Mouse (Mus musculus): ENCODE data around the gene Zmiz1. TPM values are rescaled to one million over a fixed set of nuclear protein-coding genes. Genes with fewer than 3 reads are reported as not detected.

The Zmiz1 gene
- polyA plus RNA-seq, 1 experiment from 2014 or later: 9.1 TPM

GRCm38 (mm10) chr14:25467911-25468668 lies 9.1 kb downstream of the Zmiz1 start:
- ATAC-seq: no peak
- H3K9ac ChIP-seq: no peak overlapping the region
- H3K4me2 ChIP-seq: no peak overlapping the region
- no peaks in the 10 kb centered on the region; the same call in 1 of the 2 replicates for H3K27me3 ChIP-seq (replicated peaks)
- no peak overlapping the region for H3K4me3 ChIP-seq
- H3K27ac ChIP-seq: no peak overlapping the region
- H3K9me3 ChIP-seq (replicated peaks): no peaks in the 10 kb centered on the region
- peaks cover 97% of the 10 kb centered on the region for H3K4me1 ChIP-seq
- no peaks in the 10 kb centered on the region for H3K36me3 ChIP-seq
- WGBS (ENCODE audit: insufficient replicate concordance): 76% methylated on average over 10 of the region's 10 CpGs

- Histone ChIP-seq H3K9me3 (replicated peaks) (no peaks in the 10 kb centered on the region), H3K4me3 (no peak overlapping the region), H3K4me2 (no peak overlapping the region), H3K9ac (no peak overlapping the region), H3K27ac (no peak overlapping the region), H3K4me1 (peaks cover 97% of the 10 kb centered on the region), H3K36me3 (no peaks in the 10 kb centered on the region), H3K27me3 (replicated peaks) (no peaks in the 10 kb centered on the region)
- no peak for ATAC-seq
- WGBS (ENCODE audit: insufficient replicate concordance): 68% methylated on average over 7 of the region's 7 CpGs
Measured at GRCm38 (mm10) chr14:25468891-25469529, 10.0 kb downstream of the Zmiz1 start.

GRCm38 (mm10) chr14:25470224-25470805 lies 11.3 kb downstream of the Zmiz1 start:
- Histone ChIP-seq H3K27ac (0 out of 2 replicates have a peak overlapping the region, but pooled peaks have one; percentile 3), H3K4me2 (no peak overlapping the region)
- WGBS (ENCODE audit: insufficient replicate concordance): 61% methylated on average over 7 of the region's 7 CpGs

GRCm38 (mm10) chr14:25471035-25471434 lies 12.1 kb downstream of the Zmiz1 start:
- peaks cover 97% of the 10 kb centered on the region for H3K4me1 ChIP-seq
- H3K27me3 ChIP-seq (replicated peaks): no peaks in the 10 kb centered on the region
- WGBS (ENCODE audit: insufficient replicate concordance): 19% methylated on average over 2 of the region's 2 CpGs
- no peak for ATAC-seq
- H3K9ac ChIP-seq: no peak overlapping the region
- H3K4me3 ChIP-seq: no peak overlapping the region
- H3K4me2 ChIP-seq: no peak overlapping the region
- H3K27ac ChIP-seq: 0 out of 2 replicates have a peak overlapping the region, but pooled peaks have one; percentile 3
- no peaks in the 10 kb centered on the region for H3K9me3 ChIP-seq (replicated peaks)
- H3K36me3 ChIP-seq: no peaks in the 10 kb centered on the region

More at GRCm38 (mm10) chr14:25470224-25470805, 11.3 kb downstream of the Zmiz1 start:
- no peaks in the 10 kb centered on the region for H3K27me3 ChIP-seq (replicated peaks)
- no peak for ATAC-seq
- no peaks in the 10 kb centered on the region for H3K9me3 ChIP-seq (replicated peaks)
- no peak overlapping the region for H3K4me3 ChIP-seq
- H3K9ac ChIP-seq: no peak overlapping the region
- H3K4me1 ChIP-seq: peaks cover 97% of the 10 kb centered on the region
- no peaks in the 10 kb centered on the region for H3K36me3 ChIP-seq

GRCm38 (mm10) chr14:25472096-25472861 lies 13.3 kb downstream of the Zmiz1 start:
- H3K4me1 ChIP-seq: peaks cover 99% of the 10 kb centered on the region
- ATAC-seq: no peak
- H3K27me3 ChIP-seq (replicated peaks): no peaks in the 10 kb centered on the region
- 54% methylated on average over 6 of the region's 6 CpGs for WGBS (ENCODE audit: insufficient replicate concordance)
- H3K36me3 ChIP-seq: no peaks in the 10 kb centered on the region
- no peaks in the 10 kb centered on the region for H3K9me3 ChIP-seq (replicated peaks)
- H3K27ac ChIP-seq: 0 out of 2 replicates have a peak overlapping the region, but pooled peaks have one; percentile 58
- no peak overlapping the region for H3K9ac ChIP-seq
- no peak overlapping the region for H3K4me2 ChIP-seq
- no peak overlapping the region for H3K4me3 ChIP-seq

- no peak overlapping the region for H3K4me2 ChIP-seq
- ATAC-seq: peak; percentile 22; the same call in 1 of the 2 replicates
- WGBS (ENCODE audit: insufficient replicate concordance): 29% methylated on average over 6 of the region's 6 CpGs
Measured at GRCm38 (mm10) chr14:25472981-25473649, 14.1 kb downstream of the Zmiz1 start.

GRCm38 (mm10) chr14:25474017-25474416 lies 15.0 kb downstream of the Zmiz1 start:
- Histone ChIP-seq H3K4me3 (no peak overlapping the region), H3K36me3 (peaks cover 3% of the 10 kb centered on the region; the same call in 1 of the 2 replicates), H3K4me1 (peaks cover 98% of the 10 kb centered on the region), H3K27me3 (replicated peaks) (no peaks in the 10 kb centered on the region), H3K4me2 (no peak overlapping the region), H3K27ac (no peak overlapping the region; the same call in 1 of the 2 replicates), H3K9ac (no peak overlapping the region), H3K9me3 (replicated peaks) (no peaks in the 10 kb centered on the region)
- ATAC-seq: no peak
- WGBS (ENCODE audit: insufficient replicate concordance): 43% methylated on average over 5 of the region's 5 CpGs

More at GRCm38 (mm10) chr14:25472981-25473649, 14.1 kb downstream of the Zmiz1 start:
- no peaks in the 10 kb centered on the region for H3K9me3 ChIP-seq (replicated peaks)
- peaks cover 97% of the 10 kb centered on the region for H3K4me1 ChIP-seq
- H3K27me3 ChIP-seq (replicated peaks): no peaks in the 10 kb centered on the region
- H3K36me3 ChIP-seq: no peaks in the 10 kb centered on the region
- peak overlapping the region; percentile 58; the same call in 1 of the 2 replicates for H3K27ac ChIP-seq
- no peak overlapping the region for H3K4me3 ChIP-seq
- H3K9ac ChIP-seq: no peak overlapping the region

GRCm38 (mm10) chr14:25474732-25475131 lies 15.7 kb downstream of the Zmiz1 start:
- no peak overlapping the region for H3K4me2 ChIP-seq
- no peaks in the 10 kb centered on the region for H3K27me3 ChIP-seq (replicated peaks)
- H3K9me3 ChIP-seq (replicated peaks): no peaks in the 10 kb centered on the region
- no peak overlapping the region for H3K9ac ChIP-seq
- peak overlapping the region; percentile 5; the same call in 1 of the 2 replicates for H3K27ac ChIP-seq
- peaks cover 98% of the 10 kb centered on the region for H3K4me1 ChIP-seq
- 32% methylated on average over 6 of the region's 6 CpGs for WGBS (ENCODE audit: insufficient replicate concordance)
- H3K36me3 ChIP-seq: peaks cover 4% of the 10 kb centered on the region; the same call in 1 of the 2 replicates
- H3K4me3 ChIP-seq: no peak overlapping the region
- ATAC-seq: no peak

- peaks cover 98% of the 10 kb centered on the region for H3K4me1 ChIP-seq
- no peaks in the 10 kb centered on the region for H3K9me3 ChIP-seq (replicated peaks)
- WGBS (ENCODE audit: insufficient replicate concordance): 60% methylated on average over 9 of the region's 9 CpGs
- H3K4me3 ChIP-seq: no peak overlapping the region
- no peak overlapping the region for H3K9ac ChIP-seq
- peaks cover 4% of the 10 kb centered on the region; the same call in 1 of the 2 replicates for H3K36me3 ChIP-seq
- H3K4me2 ChIP-seq: no peak overlapping the region
- no peaks in the 10 kb centered on the region for H3K27me3 ChIP-seq (replicated peaks)
- no peak overlapping the region for H3K27ac ChIP-seq
- no peak for ATAC-seq
Measured at GRCm38 (mm10) chr14:25476048-25476447, 17.1 kb downstream of the Zmiz1 start.

- ATAC-seq: no peak
- H3K4me2 ChIP-seq: no peak overlapping the region
- no peak overlapping the region for H3K9ac ChIP-seq
- no peaks in the 10 kb centered on the region for H3K9me3 ChIP-seq (replicated peaks)
- peaks cover 4% of the 10 kb centered on the region; the same call in 1 of the 2 replicates for H3K36me3 ChIP-seq
- H3K4me1 ChIP-seq: peaks cover 98% of the 10 kb centered on the region
- H3K27ac ChIP-seq: no peak overlapping the region
- H3K4me3 ChIP-seq: no peak overlapping the region
- WGBS (ENCODE audit: insufficient replicate concordance): 71% methylated on average over 3 of the region's 3 CpGs
- H3K27me3 ChIP-seq (replicated peaks): no peaks in the 10 kb centered on the region
Measured at GRCm38 (mm10) chr14:25476453-25476852, 17.5 kb downstream of the Zmiz1 start.

- no peak for ATAC-seq
- WGBS (ENCODE audit: insufficient replicate concordance): 75% methylated on average over 7 of the region's 7 CpGs
- Histone ChIP-seq H3K27ac (no peak overlapping the region), H3K36me3 (peaks cover 4% of the 10 kb centered on the region; the same call in 1 of the 2 replicates), H3K27me3 (replicated peaks) (no peaks in the 10 kb centered on the region), H3K4me3 (no peak overlapping the region), H3K4me1 (peaks cover 98% of the 10 kb centered on the region), H3K4me2 (no peak overlapping the region), H3K9ac (no peak overlapping the region), H3K9me3 (replicated peaks) (no peaks in the 10 kb centered on the region)
Measured at GRCm38 (mm10) chr14:25477268-25477667, 18.3 kb downstream of the Zmiz1 start.
